Mouse (Mus musculus) limb, embryonic 14.5 days (tissue): ENCODE results near the gene Fan1. TPM values are rescaled to one million over a fixed set of nuclear protein-coding genes. Genes with fewer than 3 reads are reported as not detected.

ENCODE experiments used
- ATAC-seq: fragments of 200-750 bp; cut with Nextera tagmentation; 2 replicates; pipeline ENCODE4 v1.8.0; 2017; ENCODE audit warnings: low read depth, moderate number of reproducible peaks, moderate TSS enrichment; ENCODE audit not compliant: low FRiP score
- DNase-seq: peaks from one replicate; pipeline ENCODE4 v3.0.0-alpha.2; 2015; ENCODE audit warnings: low spot score
- H3K27ac ChIP-seq: fragments of 300-500 bp; sonication (generic); replicated peaks from 2 replicates; pipeline ENCODE4 v1.5.1; 2014; ENCODE audit warnings: low read depth, mild to moderate bottlenecking, low read length, moderate library complexity, mixed read lengths
- H3K27me3 ChIP-seq: fragments of 300-500 bp; sonication (generic); 2 replicates; pipeline ENCODE4 v1.6.1; 2014; ENCODE audit warnings: low read length, mixed read lengths; ENCODE audit not compliant: control insufficient read depth, insufficient read depth
- H3K36me3 ChIP-seq: fragments of 300-500 bp; sonication (generic); 2 replicates; pipeline ENCODE4 v1.6.1; 2014; ENCODE audit warnings: mild to moderate bottlenecking, low read length, moderate library complexity, mixed read lengths; ENCODE audit not compliant: control insufficient read depth, insufficient read depth
- H3K4me1 ChIP-seq: fragments of 300-500 bp; sonication (generic); 2 replicates; pipeline ENCODE4 v1.6.1; 2014; ENCODE audit warnings: antibody characterized with exemption, low read length, mixed read lengths; ENCODE audit not compliant: control insufficient read depth, insufficient read depth
- H3K4me2 ChIP-seq: fragments of 300-500 bp; sonication (generic); replicated peaks from 2 replicates; pipeline ENCODE4 v1.6.1; 2014; ENCODE audit warnings: low read depth, mild to moderate bottlenecking, low read length, moderate library complexity; ENCODE audit not compliant: severe bottlenecking
- H3K4me3 ChIP-seq: fragments of 300-500 bp; sonication (generic); replicated peaks from 2 replicates; pipeline ENCODE4 v1.5.1; 2014; ENCODE audit warnings: low read length
- H3K9ac ChIP-seq: fragments of 300-500 bp; sonication (generic); 2 replicates; pipeline ENCODE4 v1.6.1; 2014; ENCODE audit warnings: mild to moderate bottlenecking, low read depth, low read length, moderate library complexity; ENCODE audit not compliant: severe bottlenecking
- H3K9me3 ChIP-seq: fragments of 300-500 bp; sonication (generic); 2 replicates; pipeline ENCODE4 v1.6.1; 2016; ENCODE audit warnings: low read length; ENCODE audit not compliant: control insufficient read depth
- POLR2A ChIP-seq: fragments of 200-500 bp; IDR thresholded peaks from 2 replicates; pipeline ENCODE4 v1.8.0; 2012; ENCODE audit warnings: inconsistent platforms, mild to moderate bottlenecking, moderate library complexity, borderline replicate concordance; ENCODE audit not compliant: insufficient read depth, insufficient read length; ENCODE audit errors: extremely low read depth
- WGBS: fragments of 180-500 bp; shearing (Covaris S2); extraction: QIAGEN DNeasy Blood & Tissue Kit; methylation state at CpG from one replicate; pipeline ENCODE4 v1.1.7; 2014; 5-methylcytosine and 5-hydroxymethylcytosine counted together
- polyA plus RNA-seq, 2 experiments: library from polyadenylated mRNA; depleted of rRNA in 1 of 2; stranded (reverse) in 1 of 2; unstranded in 1 of 2; fragments of >200 nt; fragmentation: Nextera tagmentation in 1 of 2; extraction: Ambion mirVana in 1 of 2; gene quantifications; 2 replicates each; pipeline versions ENCODE4 v1.2.1 to v1.2.3; 2012 to 2014

The Fan1 gene
- polyA plus RNA-seq (2012; rRNA removed) = 4.7 and 5.1 TPM in 2 replicates
- 5.1 and 5.8 TPM in 2 replicates for polyA plus RNA-seq (2014; fragmentation: Nextera tagmentation; extraction: Ambion mirVana)

DNA sequence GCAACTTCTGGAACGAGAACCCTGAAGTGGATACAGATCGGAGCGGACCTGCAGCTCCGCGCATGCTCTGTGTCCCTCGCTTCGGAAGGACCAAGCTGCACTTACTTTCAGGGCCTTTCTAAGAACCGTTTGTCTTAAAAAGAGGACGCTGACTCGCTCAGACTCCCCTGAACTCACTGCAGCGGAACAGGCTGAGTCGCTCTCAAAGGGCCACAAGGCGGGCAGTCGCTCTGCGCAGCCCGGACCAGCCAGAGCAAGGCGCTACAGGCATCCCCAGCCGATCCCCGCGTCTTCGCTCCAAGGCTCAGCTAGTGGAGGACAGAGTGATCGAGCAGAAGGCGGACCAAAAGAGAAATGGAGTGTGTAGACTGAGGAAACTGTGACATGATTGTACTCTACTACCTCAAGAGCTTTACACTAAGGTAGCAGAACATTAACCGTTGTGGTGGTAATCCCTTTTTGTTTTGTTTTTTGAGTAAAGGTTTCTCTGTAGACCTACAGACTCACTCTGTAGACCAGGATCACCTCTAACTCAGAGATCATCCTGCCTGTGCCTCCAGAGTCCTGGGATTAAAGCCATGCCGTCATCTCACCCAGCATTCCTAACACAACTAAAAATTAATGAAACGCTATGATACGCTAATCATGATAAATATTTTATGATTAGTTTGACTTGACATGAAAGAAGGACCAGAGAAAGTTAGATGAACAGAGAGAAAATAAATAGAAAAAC is at the start of gene Fan1:
Gene Fan1 (minus strand): TSS at position 266 of the 733 bp plus-strand sequence.
- Histone ChIP-seq H3K36me3 (peaks cover 43% of the 10 kb centered on the region), H3K4me2 (peak within 1 kb of the TSS; percentile 55), H3K9me3 (no peaks in the 10 kb centered on the region), H3K27me3 (no peaks in the 10 kb centered on the region), H3K4me3 (peak within 1 kb of the TSS; percentile 55), H3K9ac (peak within 1 kb of the TSS; percentile 70), H3K27ac (peak within 1 kb of the TSS; percentile 94), H3K4me1 (peaks cover 5% of the 10 kb centered on the region; the same call in 1 of the 2 replicates)
- peak; percentile 94; the same call in 1 of the 2 replicates for TF ChIP-seq POLR2A
- 7% methylated on average over 27 of the region's 27 CpGs for WGBS
- ATAC-seq (peak; percentile 94), DNase-seq (peak; percentile 87)

DNA sequence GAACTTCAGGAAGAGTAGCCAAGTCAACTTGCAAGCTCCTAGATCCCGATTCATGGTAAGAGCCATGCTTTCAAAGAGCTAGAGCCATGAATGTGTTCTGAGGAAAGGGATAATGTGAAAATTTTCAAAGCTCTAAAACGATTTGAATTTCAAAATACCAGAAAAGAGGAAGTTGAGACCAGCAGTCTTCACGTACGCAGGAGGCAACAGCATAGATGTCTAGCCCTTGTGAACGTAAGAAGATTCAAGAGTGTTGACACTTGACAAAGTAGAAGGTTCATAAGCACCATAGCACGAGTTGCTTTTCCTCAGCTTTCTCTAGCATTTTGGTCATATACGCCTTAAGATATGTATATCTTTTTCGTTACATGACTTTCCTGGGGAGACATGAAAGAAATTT is 30.1 kb upstream of the Fan1 start:
- ATAC-seq (no peak), DNase-seq (no peak)
- Histone ChIP-seq H3K27ac (no peak overlapping the region), H3K4me2 (no peak overlapping the region), H3K9me3 (no peaks in the 10 kb centered on the region), H3K36me3 (no peaks in the 10 kb centered on the region; the same call in 1 of the 2 replicates), H3K9ac (no peak overlapping the region), H3K4me3 (no peak overlapping the region), H3K4me1 (no peaks in the 10 kb centered on the region), H3K27me3 (no peaks in the 10 kb centered on the region)
- WGBS = 93% methylated on average over 8 of the region's 8 CpGs
- no peak for TF ChIP-seq POLR2A

DNA sequence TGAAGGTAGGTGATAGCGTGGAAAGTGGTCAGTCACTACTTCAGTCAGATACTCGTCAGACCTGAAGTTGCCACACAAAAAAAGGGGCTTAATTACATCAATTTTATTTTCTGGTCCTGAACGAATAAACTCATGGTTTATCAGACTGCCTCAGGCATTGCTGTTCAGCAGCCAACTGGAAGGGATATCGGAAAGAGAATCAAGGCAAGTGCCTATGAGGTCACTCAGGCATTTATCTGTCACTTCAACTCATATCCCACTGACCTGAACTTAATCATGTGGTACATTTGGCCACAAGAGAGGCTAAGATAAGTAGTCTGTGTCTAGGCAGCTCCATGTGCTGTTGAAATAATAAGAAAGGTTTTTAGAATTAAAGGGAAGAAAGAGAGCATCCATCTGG is 28.6 kb upstream of the Fan1 start:
- 85% methylated on average over 4 of the region's 4 CpGs for WGBS

DNA sequence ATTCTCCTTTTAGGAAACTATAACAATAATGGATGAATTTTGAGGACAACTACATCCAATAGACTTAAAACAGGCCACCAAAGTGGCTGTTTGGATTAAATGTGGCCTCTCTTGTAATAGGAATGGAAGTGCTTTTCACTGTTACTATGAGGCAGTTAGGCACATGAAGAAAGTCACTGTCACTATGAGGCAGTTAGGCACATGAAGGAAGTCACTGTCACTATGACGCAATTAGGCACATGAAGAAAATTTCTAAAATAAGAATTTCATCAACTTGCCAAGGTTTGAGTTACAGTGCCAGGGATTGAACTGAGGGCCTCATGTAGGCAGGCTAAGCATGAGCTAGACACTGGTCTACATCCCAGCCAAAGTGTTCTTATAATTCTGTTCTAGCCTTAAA is 26.8 kb upstream of the Fan1 start:
- Histone ChIP-seq H3K4me1 (no peaks in the 10 kb centered on the region), H3K27ac (no peak overlapping the region), H3K4me2 (no peak overlapping the region), H3K27me3 (no peaks in the 10 kb centered on the region), H3K4me3 (no peak overlapping the region), H3K36me3 (no peaks in the 10 kb centered on the region; the same call in 1 of the 2 replicates), H3K9me3 (no peaks in the 10 kb centered on the region), H3K9ac (no peak overlapping the region)
- DNase-seq = no peak
- no peak for ATAC-seq
- WGBS = 96% methylated on average over 1 of the region's 1 CpGs
- TF ChIP-seq POLR2A = no peak

More for the DNA sequence above, 28.6 kb upstream of the Fan1 start:
- DNase-seq (no peak), ATAC-seq (no peak)
- H3K36me3 ChIP-seq = no peaks in the 10 kb centered on the region; the same call in 1 of the 2 replicates
- no peak overlapping the region for H3K4me2 ChIP-seq
- no peak for TF ChIP-seq POLR2A
- H3K4me3 ChIP-seq = no peak overlapping the region
- H3K9ac ChIP-seq = no peak overlapping the region
- H3K27me3 ChIP-seq = no peaks in the 10 kb centered on the region
- no peak overlapping the region for H3K27ac ChIP-seq
- no peaks in the 10 kb centered on the region for H3K4me1 ChIP-seq
- H3K9me3 ChIP-seq = no peaks in the 10 kb centered on the region

DNA sequence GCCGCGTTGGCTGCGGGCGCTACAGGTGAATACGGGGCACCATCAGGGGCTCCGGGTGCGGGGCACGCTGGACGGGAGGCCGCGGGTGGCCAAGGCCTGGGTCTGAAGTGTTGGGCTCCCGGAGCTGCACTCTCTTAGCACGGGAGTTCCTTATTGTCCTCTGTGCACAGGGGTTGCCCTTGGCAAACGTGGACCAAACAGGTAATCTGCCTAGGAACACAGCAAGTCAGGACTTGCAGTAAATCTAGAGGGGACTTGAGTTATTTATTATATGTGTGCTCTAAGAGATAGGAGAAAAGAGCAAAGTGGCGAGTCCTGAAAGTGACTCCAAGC is 18.9 kb upstream of the Fan1 start:
- H3K27ac ChIP-seq = peak overlapping the region; percentile 85
- H3K4me1 ChIP-seq = peaks cover 4% of the 10 kb centered on the region; the same call in 1 of the 2 replicates
- H3K36me3 ChIP-seq = peaks cover 19% of the 10 kb centered on the region
- H3K4me2 ChIP-seq = peak overlapping the region; percentile 62
- H3K9ac ChIP-seq = peak overlapping the region; percentile 72
- DNase-seq (no peak), ATAC-seq (peak; percentile 23)
- no peaks in the 10 kb centered on the region for H3K9me3 ChIP-seq
- TF ChIP-seq POLR2A = no peak
- 1% methylated on average over 15 of the region's 15 CpGs for WGBS
- no peaks in the 10 kb centered on the region for H3K27me3 ChIP-seq
- H3K4me3 ChIP-seq = peak overlapping the region; percentile 74
